Mouse (Mus musculus): ENCODE data around the gene Gmnc. TPM values are rescaled to one million over a fixed set of nuclear protein-coding genes. Genes with fewer than 3 reads are reported as not detected.

Gene Gmnc
- polyA plus RNA-seq, 1 experiment from 2014 or later = not detected

DNA sequence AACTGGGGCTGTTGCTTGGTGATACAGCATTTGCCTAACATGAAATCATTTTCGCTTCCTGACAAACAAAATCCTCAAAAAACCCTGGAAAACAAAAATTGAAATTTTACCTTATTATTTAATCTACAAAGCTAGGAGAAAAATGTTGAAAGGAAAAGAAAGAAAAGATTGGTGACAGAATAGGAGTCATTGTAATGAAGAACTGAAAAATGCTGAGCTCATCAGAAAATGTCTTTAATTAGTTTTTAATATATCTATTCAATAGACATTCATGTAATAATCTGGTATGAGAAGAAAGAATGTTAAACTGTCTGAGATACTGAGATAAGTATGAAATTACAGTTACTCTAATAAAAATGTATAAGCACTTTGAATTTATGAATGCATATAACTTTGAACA lies 3.3 kb downstream of the Gmnc start:
- Histone ChIP-seq H3K4me2 (no peak overlapping the region), H3K9ac (ENCODE audit: low read depth, low read length) (no peak overlapping the region), H3K4me1 (ENCODE audit: control insufficient read depth, insufficient read depth, low read length) (no peaks in the 10 kb centered on the region), H3K9me3 (replicated peaks; ENCODE audit: control insufficient read depth, low read length) (no peaks in the 10 kb centered on the region), H3K27ac (ENCODE audit: low read depth, low read length) (no peak overlapping the region), H3K36me3 (ENCODE audit: control insufficient read depth, insufficient read depth, low read length) (no peaks in the 10 kb centered on the region), H3K27me3 (ENCODE audit: control insufficient read depth, insufficient read depth, low read length) (no peaks in the 10 kb centered on the region), H3K4me3 (ENCODE audit: low read depth, low read length) (no peak overlapping the region)
- 79% methylated on average over 1 of the region's 1 CpGs for WGBS (ENCODE audit: insufficient replicate concordance)
- ATAC-seq (replicated peaks; ENCODE audit: insufficient number of reproducible peaks, low FRiP score, low TSS enrichment) = no peak

DNA sequence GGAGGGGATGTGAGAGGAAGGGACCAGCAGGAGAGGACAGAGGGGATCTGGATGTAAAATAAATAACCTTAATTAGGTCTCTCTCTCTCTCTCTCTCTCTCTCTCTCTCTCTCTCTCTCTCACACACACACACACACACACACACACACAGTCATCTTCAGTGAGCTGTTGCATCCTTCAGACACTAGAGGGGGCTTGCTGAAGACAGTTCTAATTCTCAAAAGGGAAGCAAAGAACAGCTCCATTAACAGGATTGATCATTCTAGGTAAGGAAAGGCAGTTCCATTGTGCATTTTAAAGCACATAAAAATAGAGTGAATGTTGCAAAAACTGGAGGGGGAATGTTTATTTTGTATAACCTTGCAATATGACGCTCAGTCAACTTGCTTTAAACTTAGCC lies 5.7 kb downstream of the Gmnc start:
- H3K27me3 ChIP-seq (ENCODE audit: control insufficient read depth, insufficient read depth, low read length) = no peaks in the 10 kb centered on the region
- H3K36me3 ChIP-seq (ENCODE audit: control insufficient read depth, insufficient read depth, low read length) = no peaks in the 10 kb centered on the region
- H3K9ac ChIP-seq (ENCODE audit: low read depth, low read length) = no peak overlapping the region
- H3K4me3 ChIP-seq (ENCODE audit: low read depth, low read length) = no peak overlapping the region
- no peaks in the 10 kb centered on the region for H3K9me3 ChIP-seq (replicated peaks; ENCODE audit: control insufficient read depth, low read length)
- no peak overlapping the region for H3K27ac ChIP-seq (ENCODE audit: low read depth, low read length)
- no peak for ATAC-seq (replicated peaks; ENCODE audit: insufficient number of reproducible peaks, low FRiP score, low TSS enrichment)
- no peaks in the 10 kb centered on the region for H3K4me1 ChIP-seq (ENCODE audit: control insufficient read depth, insufficient read depth, low read length)
- WGBS (ENCODE audit: insufficient replicate concordance) = 76% methylated on average over 1 of the region's 1 CpGs
- H3K4me2 ChIP-seq = no peak overlapping the region

DNA sequence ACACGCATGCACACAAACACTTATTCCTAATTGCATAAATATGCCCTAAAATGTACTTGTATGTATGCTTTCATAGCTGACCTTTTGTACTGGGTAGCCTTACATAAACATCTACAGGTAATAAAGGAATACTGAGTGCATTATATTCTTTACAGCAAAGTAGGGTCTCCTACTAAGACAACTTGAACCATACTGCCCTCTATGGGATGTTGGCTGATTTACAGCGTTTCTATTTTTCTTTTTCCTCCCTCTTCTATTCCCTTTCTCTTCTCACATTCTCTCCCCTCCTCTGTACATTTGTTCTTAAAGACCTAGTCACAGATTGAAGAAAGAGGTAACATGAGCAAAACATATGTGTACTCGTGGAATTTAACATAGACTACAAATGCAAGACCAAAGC lies 9.3 kb downstream of the Gmnc start:
- H3K9me3 ChIP-seq (replicated peaks; ENCODE audit: control insufficient read depth, low read length) = no peaks in the 10 kb centered on the region
- no peaks in the 10 kb centered on the region for H3K4me1 ChIP-seq (ENCODE audit: control insufficient read depth, insufficient read depth, low read length)
- H3K4me2 ChIP-seq = no peak overlapping the region
- no peak for ATAC-seq (replicated peaks; ENCODE audit: insufficient number of reproducible peaks, low FRiP score, low TSS enrichment)
- H3K36me3 ChIP-seq (ENCODE audit: control insufficient read depth, insufficient read depth, low read length) = no peaks in the 10 kb centered on the region
- no peak overlapping the region for H3K9ac ChIP-seq (ENCODE audit: low read depth, low read length)
- H3K27me3 ChIP-seq (ENCODE audit: control insufficient read depth, insufficient read depth, low read length) = no peaks in the 10 kb centered on the region
- H3K27ac ChIP-seq (ENCODE audit: low read depth, low read length) = no peak overlapping the region
- H3K4me3 ChIP-seq (ENCODE audit: low read depth, low read length) = no peak overlapping the region
- 37% methylated on average over 3 of the region's 3 CpGs for WGBS (ENCODE audit: insufficient replicate concordance)

DNA sequence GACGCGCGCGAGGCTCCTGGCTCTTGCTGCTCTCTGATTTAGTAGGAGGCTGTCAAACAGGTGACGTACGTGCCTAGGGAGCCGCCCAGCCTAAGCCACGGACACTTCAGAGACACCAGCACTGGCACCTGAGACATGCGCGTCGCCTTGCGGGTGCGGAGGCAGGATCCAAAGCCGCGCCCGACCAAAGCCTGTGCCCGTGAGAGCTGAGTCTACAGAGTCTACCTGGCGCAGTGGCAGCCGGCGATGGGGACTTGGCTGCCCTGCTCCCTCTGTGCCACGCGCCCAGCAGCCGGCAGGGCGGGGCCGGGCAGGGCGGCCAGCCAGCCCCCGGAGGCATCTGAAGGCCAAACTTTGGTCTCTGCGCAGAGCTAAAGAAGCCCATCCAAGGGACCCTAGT lies 23.5 kb downstream of the Gmnc start:
- Histone ChIP-seq H3K4me2 (peak overlapping the region; percentile 68), H3K9ac (ENCODE audit: low read depth, low read length) (no peak overlapping the region), H3K27me3 (ENCODE audit: control insufficient read depth, insufficient read depth, low read length) (peaks cover 7% of the 10 kb centered on the region), H3K4me3 (ENCODE audit: low read depth, low read length) (peak overlapping the region; percentile 38), H3K9me3 (replicated peaks; ENCODE audit: control insufficient read depth, low read length) (no peaks in the 10 kb centered on the region), H3K4me1 (ENCODE audit: control insufficient read depth, insufficient read depth, low read length) (no peaks in the 10 kb centered on the region), H3K27ac (ENCODE audit: low read depth, low read length) (no peak overlapping the region), H3K36me3 (ENCODE audit: control insufficient read depth, insufficient read depth, low read length) (no peaks in the 10 kb centered on the region)
- ATAC-seq (replicated peaks; ENCODE audit: insufficient number of reproducible peaks, low FRiP score, low TSS enrichment) = no peak
- WGBS (ENCODE audit: insufficient replicate concordance) = 2% methylated on average over 28 of the region's 28 CpGs

DNA sequence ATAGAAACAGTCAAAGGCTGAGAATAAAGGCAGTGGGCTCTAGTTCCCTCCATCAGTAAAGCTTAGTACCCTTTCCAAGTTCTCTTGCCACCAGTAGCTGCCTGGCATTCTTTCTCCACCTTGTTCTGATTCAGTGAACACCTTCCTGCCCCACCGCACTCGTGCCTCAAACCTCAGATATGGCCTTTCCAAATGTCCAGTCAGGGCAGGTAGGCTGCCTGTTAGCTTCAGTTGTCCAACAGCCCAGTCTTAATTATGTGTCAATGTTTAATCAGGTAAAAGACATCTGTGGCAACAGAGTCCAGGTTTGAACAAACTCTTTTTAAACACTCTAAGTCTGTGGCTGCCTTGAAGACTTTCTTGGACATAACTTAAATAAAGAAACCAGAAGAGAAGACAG lies 24.6 kb downstream of the Gmnc start:
- H3K4me3 ChIP-seq (ENCODE audit: low read depth, low read length) = no peak overlapping the region
- no peak overlapping the region for H3K27ac ChIP-seq (ENCODE audit: low read depth, low read length)
- H3K9me3 ChIP-seq (replicated peaks; ENCODE audit: control insufficient read depth, low read length) = no peaks in the 10 kb centered on the region
- no peak overlapping the region for H3K4me2 ChIP-seq
- 92% methylated on average over 2 of the region's 2 CpGs for WGBS (ENCODE audit: insufficient replicate concordance)
- no peak overlapping the region for H3K9ac ChIP-seq (ENCODE audit: low read depth, low read length)
- peaks cover 7% of the 10 kb centered on the region for H3K27me3 ChIP-seq (ENCODE audit: control insufficient read depth, insufficient read depth, low read length)
- H3K4me1 ChIP-seq (ENCODE audit: control insufficient read depth, insufficient read depth, low read length) = no peaks in the 10 kb centered on the region
- no peaks in the 10 kb centered on the region for H3K36me3 ChIP-seq (ENCODE audit: control insufficient read depth, insufficient read depth, low read length)
- no peak for ATAC-seq (replicated peaks; ENCODE audit: insufficient number of reproducible peaks, low FRiP score, low TSS enrichment)

DNA sequence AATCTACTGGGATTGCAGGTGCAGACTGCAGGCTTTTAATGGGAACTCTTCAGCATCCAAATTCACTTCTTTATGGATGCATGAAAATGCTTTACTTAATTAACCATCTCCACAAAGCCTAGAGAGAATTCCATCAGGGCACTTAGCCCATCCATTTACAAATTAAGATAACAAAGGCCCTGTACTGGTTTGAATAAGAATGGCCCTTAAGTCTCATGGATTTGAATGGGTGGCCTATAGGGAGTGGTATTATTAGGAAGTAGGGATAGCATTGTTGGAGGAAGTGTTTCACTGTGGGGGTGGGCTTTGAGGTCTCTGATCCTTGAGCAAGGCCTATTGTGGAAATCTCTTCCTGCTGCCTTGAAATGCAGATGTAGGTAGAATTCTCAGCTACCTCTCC lies 29.5 kb downstream of the Gmnc start:
- Histone ChIP-seq H3K36me3 (ENCODE audit: control insufficient read depth, insufficient read depth, low read length) (no peaks in the 10 kb centered on the region), H3K27ac (ENCODE audit: low read depth, low read length) (no peak overlapping the region), H3K9me3 (replicated peaks; ENCODE audit: control insufficient read depth, low read length) (no peaks in the 10 kb centered on the region), H3K4me3 (ENCODE audit: low read depth, low read length) (no peak overlapping the region), H3K9ac (ENCODE audit: low read depth, low read length) (no peak overlapping the region), H3K4me2 (no peak overlapping the region), H3K4me1 (ENCODE audit: control insufficient read depth, insufficient read depth, low read length) (no peaks in the 10 kb centered on the region), H3K27me3 (ENCODE audit: control insufficient read depth, insufficient read depth, low read length) (no peaks in the 10 kb centered on the region)
- ATAC-seq (replicated peaks; ENCODE audit: insufficient number of reproducible peaks, low FRiP score, low TSS enrichment) = no peak

DNA sequence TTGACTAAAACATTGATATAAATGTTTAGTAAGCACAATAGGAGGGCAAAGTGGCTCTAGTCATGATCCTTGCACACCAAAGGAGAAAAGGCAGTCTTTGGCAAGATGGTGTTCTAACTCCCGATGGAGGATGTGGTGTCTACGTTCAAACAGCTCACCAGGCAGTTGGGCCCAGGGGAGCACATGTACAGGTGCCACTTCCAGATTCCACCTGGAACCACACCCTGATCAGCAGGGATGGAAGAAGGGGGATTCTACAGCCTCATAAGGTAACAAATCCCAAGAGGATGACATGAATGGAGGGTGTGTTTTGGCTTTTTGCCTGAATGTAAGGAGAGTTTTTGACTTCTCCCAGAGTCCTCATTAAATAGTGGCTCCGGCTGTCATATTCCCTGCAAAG lies 39.9 kb downstream of the Gmnc start:
- no peaks in the 10 kb centered on the region for H3K36me3 ChIP-seq (ENCODE audit: control insufficient read depth, insufficient read depth, low read length)
- H3K4me1 ChIP-seq (ENCODE audit: control insufficient read depth, insufficient read depth, low read length) = no peaks in the 10 kb centered on the region
- WGBS (ENCODE audit: insufficient replicate concordance) = 79% methylated on average over 3 of the region's 3 CpGs
- H3K9me3 ChIP-seq (replicated peaks; ENCODE audit: control insufficient read depth, low read length) = no peaks in the 10 kb centered on the region
- no peak overlapping the region for H3K4me2 ChIP-seq
- no peaks in the 10 kb centered on the region for H3K27me3 ChIP-seq (ENCODE audit: control insufficient read depth, insufficient read depth, low read length)
- H3K4me3 ChIP-seq (ENCODE audit: low read depth, low read length) = no peak overlapping the region
- H3K27ac ChIP-seq (ENCODE audit: low read depth, low read length) = no peak overlapping the region
- H3K9ac ChIP-seq (ENCODE audit: low read depth, low read length) = no peak overlapping the region
- ATAC-seq (replicated peaks; ENCODE audit: insufficient number of reproducible peaks, low FRiP score, low TSS enrichment) = no peak

DNA sequence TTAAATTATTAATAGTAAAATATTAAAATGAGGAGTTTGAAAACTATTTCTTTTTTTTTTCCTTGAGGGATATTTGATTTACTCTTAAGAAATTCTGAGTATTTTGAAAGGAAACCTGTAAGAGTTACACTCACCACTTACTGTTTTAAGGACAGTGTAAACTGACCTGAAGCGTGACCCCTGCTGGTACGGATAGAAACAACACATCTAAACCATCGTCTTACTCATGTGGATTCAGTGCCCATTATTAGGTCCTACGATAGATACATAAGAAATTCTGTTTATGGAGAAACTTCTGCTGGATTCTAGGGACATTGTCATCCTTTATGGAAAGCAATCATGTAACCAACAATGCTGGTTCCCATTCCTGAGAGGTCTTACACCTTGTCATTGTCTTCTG lies 41.2 kb downstream of the Gmnc start:
- Histone ChIP-seq H3K36me3 (ENCODE audit: control insufficient read depth, insufficient read depth, low read length) (no peaks in the 10 kb centered on the region), H3K4me2 (no peak overlapping the region), H3K4me1 (ENCODE audit: control insufficient read depth, insufficient read depth, low read length) (no peaks in the 10 kb centered on the region), H3K27me3 (ENCODE audit: control insufficient read depth, insufficient read depth, low read length) (no peaks in the 10 kb centered on the region), H3K4me3 (ENCODE audit: low read depth, low read length) (no peak overlapping the region), H3K27ac (ENCODE audit: low read depth, low read length) (no peak overlapping the region), H3K9ac (ENCODE audit: low read depth, low read length) (no peak overlapping the region), H3K9me3 (replicated peaks; ENCODE audit: control insufficient read depth, low read length) (no peaks in the 10 kb centered on the region)
- ATAC-seq (replicated peaks; ENCODE audit: insufficient number of reproducible peaks, low FRiP score, low TSS enrichment) = no peak
- 44% methylated on average over 4 of the region's 4 CpGs for WGBS (ENCODE audit: insufficient replicate concordance)

DNA sequence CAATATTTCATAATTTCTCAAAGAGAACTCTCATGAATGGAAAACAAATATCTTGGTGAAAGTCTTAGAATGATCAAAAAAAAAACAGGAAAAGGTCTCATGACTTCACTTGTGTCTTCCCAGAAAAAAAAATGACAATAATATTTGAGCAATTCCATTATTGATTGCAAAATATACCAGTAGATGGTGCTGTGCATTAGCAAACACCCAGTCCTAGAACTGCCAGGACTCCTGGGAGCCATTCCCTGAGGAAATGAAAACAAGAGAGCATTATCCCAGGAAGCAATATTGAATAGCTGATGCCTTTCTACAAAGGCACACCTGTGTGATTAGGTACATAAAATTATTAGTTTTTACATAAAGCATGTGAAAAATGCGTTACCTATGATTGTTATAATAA lies 87.5 kb downstream of the Gmnc start:
- no peaks in the 10 kb centered on the region for H3K27me3 ChIP-seq (ENCODE audit: control insufficient read depth, insufficient read depth, low read length)
- no peaks in the 10 kb centered on the region for H3K36me3 ChIP-seq (ENCODE audit: control insufficient read depth, insufficient read depth, low read length)
- H3K4me1 ChIP-seq (ENCODE audit: control insufficient read depth, insufficient read depth, low read length) = no peaks in the 10 kb centered on the region
- no peaks in the 10 kb centered on the region for H3K9me3 ChIP-seq (replicated peaks; ENCODE audit: control insufficient read depth, low read length)
- H3K27ac ChIP-seq (ENCODE audit: low read depth, low read length) = no peak overlapping the region
- no peak overlapping the region for H3K4me3 ChIP-seq (ENCODE audit: low read depth, low read length)
- 82% methylated on average over 1 of the region's 1 CpGs for WGBS (ENCODE audit: insufficient replicate concordance)
- no peak for ATAC-seq (replicated peaks; ENCODE audit: insufficient number of reproducible peaks, low FRiP score, low TSS enrichment)
- H3K4me2 ChIP-seq = no peak overlapping the region
- H3K9ac ChIP-seq (ENCODE audit: low read depth, low read length) = no peak overlapping the region
